Mouse (Mus musculus): Measurements from ENCODE around the gene Ttc21a. TPM values are rescaled to one million over a fixed set of nuclear protein-coding genes. Genes with fewer than 3 reads are reported as not detected.

Gene Ttc21a
- total RNA-seq, 2 experiments from 2014 or later, result 0.49 to 0.92 TPM

DNA sequence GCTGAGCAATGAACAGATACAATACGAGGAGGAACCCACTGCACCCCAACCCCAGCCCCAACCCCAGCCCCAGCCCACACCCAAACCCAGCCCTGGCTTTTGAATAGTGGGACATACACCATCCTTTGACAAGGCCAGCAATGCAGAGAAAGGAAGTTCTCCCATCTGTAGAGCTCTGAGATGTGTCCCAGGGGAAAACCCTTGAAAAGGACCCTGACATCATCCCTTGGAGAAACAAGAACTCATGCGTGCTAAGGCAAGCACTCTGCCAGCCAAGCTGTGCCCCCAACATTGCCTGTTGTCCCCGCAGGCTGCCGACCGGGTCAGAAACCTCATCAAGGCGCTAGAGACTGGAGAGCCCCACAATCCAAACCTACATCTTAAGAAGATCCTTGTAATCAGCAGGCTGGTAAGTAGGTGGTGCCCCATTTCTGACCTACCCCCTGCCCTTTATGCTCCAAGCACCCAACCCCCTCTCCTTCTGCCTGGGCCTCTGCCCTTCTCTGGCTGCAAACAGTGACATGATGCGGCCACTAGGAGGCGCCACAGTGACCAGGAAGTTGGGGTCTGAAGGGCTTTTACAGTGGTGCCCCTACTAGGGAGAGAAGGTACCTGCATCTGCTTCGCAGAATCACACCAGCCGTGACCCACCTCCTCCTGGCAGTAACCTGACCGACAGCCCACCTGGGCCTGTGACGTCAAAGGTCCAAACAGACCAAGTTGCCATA is 7.9 kb downstream of the Ttc21a start:
- TF ChIP-seq CTCF (conservative IDR thresholded peaks at IDR 0.05), result peak; percentile 73
- Histone ChIP-seq H3K4me3 (no peak overlapping the region), H3K27ac (no peak overlapping the region)
- DNase-seq (ENCODE audit: low spot score in 2 of 2), result no peak

DNA sequence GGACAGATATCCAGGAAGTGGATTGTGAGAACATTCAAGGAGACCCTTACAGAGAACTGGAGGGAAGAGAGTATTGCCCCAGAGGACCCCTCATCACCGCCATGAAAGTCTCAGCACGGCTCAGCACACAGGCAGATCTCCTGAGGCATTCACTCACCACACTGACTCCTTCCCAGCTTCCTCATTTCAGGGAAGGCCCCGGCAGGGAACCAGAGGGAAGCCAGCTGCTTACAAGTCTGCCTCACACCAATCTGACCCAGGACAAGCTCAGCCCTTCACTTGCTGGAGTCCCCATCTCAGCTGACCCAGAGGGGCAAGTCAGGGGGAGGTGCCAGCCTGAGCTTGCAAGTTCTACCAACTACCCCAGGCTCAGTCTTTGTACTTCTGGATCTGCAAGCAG is 11.4 kb downstream of the Ttc21a start:
- DNase-seq (ENCODE audit: low spot score in 2 of 2), result no peak
- H3K4me3 ChIP-seq, result no peak overlapping the region
- H3K27ac ChIP-seq, result no peak overlapping the region
- no peak for TF ChIP-seq CTCF (conservative IDR thresholded peaks at IDR 0.05)

- no peak for DNase-seq (ENCODE audit: low spot score in 2 of 2)
- no peak overlapping the region for H3K4me3 ChIP-seq
- no peak overlapping the region for H3K27ac ChIP-seq
- no peak for TF ChIP-seq CTCF (conservative IDR thresholded peaks at IDR 0.05)
Observed at GRCm38 (mm10) chr9:119950434-119950833, 13.0 kb downstream of the Ttc21a start.

GRCm38 (mm10) chr9:119951388-119951787 is 14.0 kb downstream of the Ttc21a start:
- Histone ChIP-seq H3K27ac (no peak overlapping the region), H3K4me3 (no peak overlapping the region)
- TF ChIP-seq CTCF (conservative IDR thresholded peaks at IDR 0.05), result no peak
- no peak for DNase-seq (ENCODE audit: low spot score in 2 of 2)

DNA sequence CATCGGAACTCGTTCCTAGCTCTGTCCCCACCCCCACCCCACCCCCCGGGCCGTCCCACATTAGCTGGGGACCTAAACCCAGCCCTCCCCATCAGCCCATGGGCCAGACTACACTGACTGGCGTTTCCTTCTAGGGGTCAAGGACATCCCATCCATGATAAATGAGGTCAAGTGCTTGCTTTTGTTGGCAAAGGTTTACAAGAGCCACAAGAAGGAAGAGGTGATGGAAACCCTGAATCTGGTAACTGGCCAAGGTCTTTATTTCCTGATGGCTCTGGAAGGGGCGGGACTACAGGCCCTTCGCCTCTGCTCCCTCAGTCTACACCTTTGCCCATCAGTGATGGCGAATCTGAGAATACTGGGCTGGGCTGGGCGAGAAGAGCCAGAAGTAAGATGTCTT is 21.4 kb downstream of the Ttc21a start:
- no peak for TF ChIP-seq CTCF (conservative IDR thresholded peaks at IDR 0.05)
- DNase-seq (ENCODE audit: low spot score in 2 of 2), result no peak
- no peak overlapping the region for H3K4me3 ChIP-seq
- H3K27ac ChIP-seq, result no peak overlapping the region

DNA sequence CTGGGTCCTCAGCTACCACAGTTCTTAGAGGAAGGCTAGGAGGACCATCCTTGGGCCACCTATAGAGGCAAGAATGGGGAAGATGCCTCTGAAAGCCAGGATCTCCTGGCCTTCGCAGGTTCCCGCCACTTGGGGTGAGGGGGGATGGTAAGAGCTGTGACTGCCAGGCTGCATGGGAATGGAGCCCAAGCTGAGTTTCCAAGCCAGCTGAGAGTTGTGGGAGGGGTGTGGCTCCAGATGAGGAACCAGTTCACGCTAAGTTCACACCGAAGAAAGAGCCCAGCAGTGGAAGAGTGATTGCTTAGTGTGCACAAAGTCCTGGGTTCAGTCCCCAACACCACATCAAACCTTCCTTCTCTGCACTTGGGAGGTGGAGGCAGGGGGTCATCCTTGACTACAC is 24.8 kb downstream of the Ttc21a start:
- DNase-seq (ENCODE audit: low spot score in 2 of 2), result no peak
- no peak overlapping the region for H3K4me3 ChIP-seq
- no peak for TF ChIP-seq CTCF (conservative IDR thresholded peaks at IDR 0.05)

GRCm38 (mm10) chr9:119962987-119963667 is 25.7 kb downstream of the Ttc21a start:
- Histone ChIP-seq H3K27ac (no peak overlapping the region), H3K4me3 (no peak overlapping the region)
- peak; percentile 85 for TF ChIP-seq CTCF (conservative IDR thresholded peaks at IDR 0.05)
- DNase-seq (ENCODE audit: low spot score in 2 of 2), result no peak

More for the DNA sequence above, 24.8 kb downstream of the Ttc21a start:
- H3K27ac ChIP-seq, result no peak overlapping the region

DNA sequence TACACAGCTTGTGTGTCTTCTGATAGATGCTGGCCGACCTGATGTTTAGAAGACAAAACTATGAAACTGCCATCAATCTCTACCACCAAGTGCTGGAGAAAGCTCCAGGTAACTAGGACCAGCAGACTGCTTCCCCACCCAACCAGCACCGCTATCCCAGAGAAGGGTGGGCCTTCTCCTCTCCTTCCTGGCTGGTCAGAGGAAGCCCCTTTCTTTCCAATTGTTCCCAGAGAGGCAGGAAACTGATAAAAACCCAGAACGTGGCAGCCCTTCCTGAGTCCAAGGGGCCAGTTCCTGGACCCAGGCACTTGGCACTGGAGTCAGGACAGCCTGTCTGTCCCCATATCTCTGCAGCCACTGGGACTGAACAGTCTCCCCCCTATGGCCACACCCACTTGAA is 26.8 kb downstream of the Ttc21a start:
- no peak for TF ChIP-seq CTCF (conservative IDR thresholded peaks at IDR 0.05)
- DNase-seq (ENCODE audit: low spot score in 2 of 2), result no peak
- no peak overlapping the region for H3K27ac ChIP-seq
- no peak overlapping the region for H3K4me3 ChIP-seq

- H3K4me3 ChIP-seq, result no peak overlapping the region
- no peak overlapping the region for H3K27ac ChIP-seq
- no peak for DNase-seq (ENCODE audit: low spot score in 2 of 2)
- TF ChIP-seq CTCF (conservative IDR thresholded peaks at IDR 0.05), result no peak
Observed at GRCm38 (mm10) chr9:119965186-119965585, 27.8 kb downstream of the Ttc21a start.

GRCm38 (mm10) chr9:119966221-119966910 is 29.0 kb downstream of the Ttc21a start:
- no peak overlapping the region for H3K27ac ChIP-seq
- H3K4me3 ChIP-seq, result no peak overlapping the region
- DNase-seq (ENCODE audit: low spot score in 2 of 2), result no peak
- no peak for TF ChIP-seq CTCF (conservative IDR thresholded peaks at IDR 0.05)

DNA sequence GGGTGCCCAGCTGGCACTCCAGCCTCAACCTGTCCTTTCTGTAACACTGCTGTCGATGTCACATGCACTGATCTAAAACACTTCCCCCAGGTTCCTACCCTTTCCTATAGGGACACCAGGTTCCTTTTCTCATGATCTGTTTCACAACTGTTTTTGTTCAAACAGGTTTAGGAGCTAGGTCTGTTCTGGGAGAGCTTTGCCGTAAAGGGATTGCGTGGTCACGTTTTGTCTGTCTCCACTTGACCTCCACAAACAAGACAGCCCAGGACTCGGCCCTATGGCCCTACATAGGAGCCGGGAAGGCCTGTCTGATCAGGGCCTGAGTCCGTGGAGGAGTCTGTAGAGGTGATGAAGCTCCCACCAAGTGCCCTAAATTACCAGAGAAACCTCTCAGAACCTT is 32.4 kb downstream of the Ttc21a start:
- no peak for DNase-seq (ENCODE audit: low spot score in 2 of 2)
- no peak overlapping the region for H3K4me3 ChIP-seq
- TF ChIP-seq CTCF (conservative IDR thresholded peaks at IDR 0.05), result no peak
- H3K27ac ChIP-seq, result no peak overlapping the region

DNA sequence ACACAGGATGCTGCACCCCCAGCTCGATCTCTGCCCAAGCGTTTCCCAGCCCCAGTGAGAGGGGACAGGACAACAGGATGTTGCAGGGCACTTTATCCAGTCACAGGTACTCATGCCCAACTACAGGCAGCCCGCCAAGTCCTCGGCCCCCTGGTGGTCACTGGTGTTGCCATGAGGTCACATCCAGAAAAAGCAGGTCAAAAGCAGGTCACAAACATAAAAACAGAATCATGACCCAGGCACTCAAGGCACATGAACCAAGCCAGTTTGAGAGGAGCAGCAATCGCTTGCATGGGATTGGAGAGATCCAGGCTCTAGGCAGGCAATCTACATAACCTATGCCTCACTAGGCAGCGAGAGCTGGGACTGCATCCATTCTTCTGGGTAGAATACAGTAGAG is 32.8 kb downstream of the Ttc21a start:
- TF ChIP-seq CTCF (conservative IDR thresholded peaks at IDR 0.05), result peak; percentile 60
- H3K4me3 ChIP-seq, result no peak overlapping the region
- peak overlapping the region; percentile 21; the same call in 1 of the 2 replicates for H3K27ac ChIP-seq
- DNase-seq (ENCODE audit: low spot score in 2 of 2), result no peak

Data from layer of hippocampus, adult 2 months (tissue).